Comparison of ENCODE assay signal across 19 mouse cellular contexts in genomic region chr12:102776035-102776434, GRCm38 (mm10). TPM values are rescaled to one million over a fixed set of nuclear protein-coding genes. Genes with fewer than 3 reads are reported as not detected.
DNase-seq lines count a peak whose midpoint lies in the region.
"Had no signal": no experiment of that assay in that cellular context is flagged by ENCODE, and none has a peak within 500 bp of the region (broad histone marks: within the 10 kb centered on the region; RNA-seq: fewer than 3 reads in every experiment).

No protein-coding gene starts in this region.

- peak; percentile 61 for DNase-seq in heart, adult 11 months
- DNase-seq in heart, postnatal 4 days = no peak
- DNase-seq: adrenal gland, adult 2 months; adrenal gland, adult 8-10 months; adrenal gland, postnatal 10 days; adrenal gland, postnatal 14 days; adrenal gland, postnatal 25 days; adrenal gland, postnatal 36 days; B cell, adult 2 months; cerebellum, adult 11 months; cerebellum, adult 11-12 months; cerebellum, adult 18-20 months; cerebellum, adult 2 months had no signal

RNA-seq across cellular contexts. Expression of gene Gm20604, which starts 17.6 kb away (rescaled TPM):
- 1 to 10 TPM; 6.5 to 7.1 TPM for total RNA-seq in heart, postnatal 4 days (2021)

RNA-seq across cellular contexts. Expression of gene Ubr7, which starts 18.3 kb away (rescaled TPM):
- total RNA-seq in heart, postnatal 4 days (2021) = 10 to 100 TPM; 37.3 to 39.1 TPM

RNA-seq across cellular contexts. Expression of gene Gon7, which starts 18.4 kb away (rescaled TPM):
- 10 to 100 TPM; 13.0 to 13.5 TPM for total RNA-seq in heart, postnatal 4 days (2021)

RNA-seq across cellular contexts. Expression of gene Gm28051, which starts 18.5 kb away (rescaled TPM):
- not detected for total RNA-seq in heart, postnatal 4 days (2021)
- total RNA-seq: adrenal gland, adult 18-20 months; adrenal gland, adult 2 months; adrenal gland, adult 8-10 months; adrenal gland, postnatal 10 days; adrenal gland, postnatal 14 days; adrenal gland, postnatal 25 days; adrenal gland, postnatal 36 days; adrenal gland, postnatal 4 days; CH12.LX; ES-E14; G1E; MEL had no signal

RNA-seq across cellular contexts. Expression of gene Tmem251, which starts 32.5 kb away (rescaled TPM):
- 1 to 10 TPM; 5.7 to 6.0 TPM for total RNA-seq in heart, postnatal 4 days (2021)
